Mouse (Mus musculus) spleen, adult 18-20 months (tissue): ENCODE measurements around the gene Galnt4.

Source experiments
- DNase-seq, 2 experiments: peaks; one replicate each; pipeline ENCODE4 v3.0.0; 2022; ENCODE audit warnings: mixed read lengths in 2 of 2

Galnt4 gene

DNA sequence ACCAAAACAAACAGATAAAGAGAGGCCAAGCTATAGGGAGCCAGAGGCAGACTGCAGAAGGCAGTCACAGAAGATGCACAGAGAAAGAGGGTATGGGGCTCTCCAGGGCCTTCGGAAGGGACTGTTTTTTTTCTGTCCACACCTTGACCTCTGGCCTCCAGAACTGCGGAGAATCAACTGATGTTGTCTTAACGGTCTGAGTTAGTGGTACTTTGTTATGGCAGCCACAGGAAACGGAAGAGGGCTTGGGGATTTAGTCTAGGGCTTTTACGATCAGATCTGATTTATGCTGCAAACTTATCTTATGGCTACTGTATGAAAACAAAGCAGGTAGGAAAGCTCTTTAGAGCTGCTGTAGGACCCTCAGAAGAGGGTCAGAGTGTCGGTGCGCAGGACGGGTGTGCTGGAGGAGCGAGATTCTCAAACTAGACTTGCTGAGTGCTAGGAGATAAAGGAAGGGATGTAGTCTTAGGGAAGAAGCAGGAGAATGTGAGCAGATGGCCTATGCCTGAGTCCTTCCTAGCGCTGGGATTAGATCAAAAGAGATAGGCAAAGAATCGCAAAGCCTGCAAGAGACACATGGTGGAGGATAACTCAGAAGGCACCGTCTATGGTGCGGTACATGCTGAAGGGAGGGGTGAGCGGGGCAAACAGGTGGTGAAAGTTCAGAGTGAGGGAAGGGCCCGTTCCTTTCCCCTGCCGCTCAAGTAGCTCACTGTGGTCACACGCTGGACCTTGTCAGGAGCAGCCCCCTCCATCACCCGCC lies 7.7 kb downstream of the Galnt4 start:
- DNase-seq, result no peak

GRCm38 (mm10) chr10:99116237-99116632 lies 8.3 kb downstream of the Galnt4 start:
- no peak for DNase-seq

GRCm38 (mm10) chr10:99116650-99117615 lies 9.0 kb downstream of the Galnt4 start:
- DNase-seq, result no peak

DNA sequence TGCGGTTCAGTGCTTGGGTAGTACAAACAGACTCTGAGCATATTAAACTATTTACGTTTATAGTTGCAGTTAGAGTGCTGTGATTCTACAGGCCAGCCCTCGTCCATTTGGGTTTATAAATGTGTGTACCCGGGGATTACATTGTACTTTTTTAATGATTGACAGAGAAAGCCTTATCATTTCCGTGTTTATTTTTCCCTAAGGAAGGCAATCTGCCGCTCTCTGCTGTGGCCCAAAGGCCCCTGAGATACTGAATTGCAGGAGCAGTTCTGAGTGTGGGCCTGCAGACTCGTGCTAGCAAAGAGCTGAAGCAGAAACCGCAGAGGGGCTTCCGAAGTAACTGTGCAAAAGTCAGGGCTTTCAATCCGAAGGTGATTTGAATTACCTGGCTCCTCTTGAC lies 9.9 kb downstream of the Galnt4 start:
- no peak for DNase-seq

DNA sequence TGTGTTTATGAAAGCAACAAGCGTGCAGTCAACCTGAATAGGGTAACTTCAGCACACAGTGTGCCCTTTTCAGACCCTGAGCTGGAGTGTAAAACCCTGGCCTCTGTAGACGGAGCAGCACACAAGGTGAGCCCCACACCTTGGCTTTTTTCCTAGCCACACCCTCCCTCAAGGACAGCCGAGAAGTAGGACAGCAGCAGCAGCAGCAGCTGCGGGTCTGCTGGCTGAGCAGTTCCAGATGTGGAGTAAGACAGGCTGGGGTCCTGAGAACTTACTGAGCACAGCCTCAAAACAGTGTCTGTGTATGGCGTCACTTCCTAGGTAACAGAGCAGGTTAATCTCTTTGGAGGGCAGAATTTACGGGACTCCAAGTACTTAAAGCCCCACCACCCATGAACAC lies 10.7 kb downstream of the Galnt4 start:
- no peak for DNase-seq

- DNase-seq, result no peak
Measured at GRCm38 (mm10) chr10:99119471-99119870, 11.5 kb downstream of the Galnt4 start.

GRCm38 (mm10) chr10:99126225-99126624 lies 18.3 kb downstream of the Galnt4 start, which contains the start of gene Phxr2:
Gene Phxr2 (minus strand): TSS chr10:99126325.
- no peak for DNase-seq

- DNase-seq, result peak; percentile 72 to 77
Measured at GRCm38 (mm10) chr10:99126954-99127353, 19.0 kb downstream of the Galnt4 start.

DNA sequence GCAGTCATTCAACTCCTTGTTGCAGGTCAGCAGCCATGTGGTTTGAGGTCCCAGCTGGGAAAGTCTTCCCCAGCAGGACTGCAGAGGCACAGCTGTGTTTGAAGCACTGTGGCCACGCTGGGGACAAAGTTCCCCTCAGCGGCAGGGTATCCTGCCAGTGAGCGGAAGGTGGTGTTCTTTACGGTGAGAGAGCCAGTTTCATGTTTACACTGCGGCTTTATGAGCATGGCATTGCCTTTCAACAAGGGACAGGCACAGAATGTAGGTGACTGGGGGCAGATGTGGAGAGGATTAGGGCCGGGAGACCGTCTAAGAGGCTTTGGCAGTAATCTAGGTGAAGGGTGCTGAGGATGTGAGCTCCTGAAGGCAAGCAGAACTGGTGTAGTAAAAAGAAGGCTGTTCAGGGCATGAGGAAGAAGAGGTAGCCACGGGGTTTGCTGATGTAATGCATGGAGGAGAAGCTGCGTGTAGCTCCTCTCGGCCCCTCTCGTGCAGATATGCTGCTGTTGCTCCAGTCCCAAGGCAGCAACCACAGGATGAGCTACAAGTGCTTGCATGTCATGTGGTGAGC lies 19.8 kb downstream of the Galnt4 start:
- peak; percentile 61 for DNase-seq

GRCm38 (mm10) chr10:99130611-99131010 lies 22.7 kb downstream of the Galnt4 start:
- DNase-seq, result peak in 1 of 2 experiments; percentile 34

DNA sequence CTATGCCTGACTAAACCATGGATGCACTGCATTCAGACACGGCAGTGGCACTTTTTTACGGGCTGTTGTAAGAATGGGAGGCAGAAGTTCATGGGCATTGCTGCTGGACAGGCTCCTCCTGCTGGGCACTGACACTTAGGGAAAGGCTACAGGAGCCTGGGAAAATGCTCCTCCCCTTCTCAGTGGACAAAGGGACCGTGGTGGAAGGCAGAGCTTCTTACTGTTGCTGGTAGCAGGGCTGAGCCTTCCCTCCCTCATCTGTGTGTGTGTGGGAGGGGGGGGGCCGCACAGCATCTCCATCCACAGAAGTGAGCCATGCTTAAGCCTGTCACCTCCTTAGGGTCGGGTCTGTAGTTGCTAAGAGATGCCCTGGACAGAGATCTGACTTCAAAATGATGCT lies 23.3 kb downstream of the Galnt4 start:
- DNase-seq, result no peak

DNA sequence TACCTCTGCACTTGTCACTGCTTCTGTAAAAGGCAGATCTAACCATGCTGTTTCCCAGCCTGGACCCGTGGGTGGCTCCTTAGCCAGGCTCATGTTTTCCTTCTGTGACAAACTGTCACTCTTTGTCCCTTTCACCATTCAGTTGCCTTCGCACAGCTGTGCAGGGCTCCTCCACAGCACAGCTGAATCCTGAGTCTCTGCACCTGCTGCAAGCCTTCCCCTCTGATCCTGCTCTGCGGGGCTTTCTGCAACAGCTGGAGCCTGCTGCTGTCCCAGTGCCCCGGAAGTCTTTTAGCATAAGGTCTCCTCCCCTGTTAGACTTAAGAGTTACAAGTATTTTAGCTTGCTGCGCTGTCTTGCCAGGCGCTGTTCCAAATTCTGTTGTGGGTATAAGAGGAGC lies 24.2 kb downstream of the Galnt4 start:
- peak in 1 of 2 experiments; percentile 34 for DNase-seq

DNA sequence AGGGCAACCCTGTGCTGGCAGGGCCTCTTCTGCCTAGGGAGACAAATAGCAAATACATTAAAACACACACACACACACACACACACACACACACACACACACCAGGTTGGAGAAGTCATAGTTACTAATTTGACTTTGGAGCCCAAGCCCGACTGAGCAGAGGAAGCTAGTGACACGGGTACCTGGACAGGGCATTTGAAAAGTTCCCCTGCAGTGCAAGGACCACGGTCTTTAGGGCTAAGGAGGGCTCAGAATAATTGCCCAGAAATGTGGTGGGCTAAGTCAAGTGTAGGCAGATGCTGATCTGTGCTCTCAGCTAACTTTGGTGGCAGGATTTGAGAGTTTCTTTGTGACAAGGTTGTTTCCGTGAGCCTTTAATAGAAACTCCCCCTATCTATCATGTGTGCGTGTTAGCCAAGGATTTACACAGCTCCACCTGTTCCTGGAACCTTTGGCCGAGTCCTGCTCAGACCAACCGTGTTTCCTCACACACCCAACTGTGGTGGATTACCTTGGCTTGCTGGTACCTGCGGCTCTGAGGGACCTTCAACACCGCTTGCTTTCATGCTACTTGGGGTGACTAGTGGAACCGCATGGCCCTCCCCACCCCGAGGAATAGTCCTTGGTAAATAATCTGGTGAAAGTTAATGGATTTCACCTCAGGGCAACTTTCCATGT lies 24.8 kb downstream of the Galnt4 start:
- DNase-seq, result no peak

GRCm38 (mm10) chr10:99133321-99133875 lies 25.4 kb downstream of the Galnt4 start:
- DNase-seq, result peak in 1 of 2 experiments; percentile 40

DNA sequence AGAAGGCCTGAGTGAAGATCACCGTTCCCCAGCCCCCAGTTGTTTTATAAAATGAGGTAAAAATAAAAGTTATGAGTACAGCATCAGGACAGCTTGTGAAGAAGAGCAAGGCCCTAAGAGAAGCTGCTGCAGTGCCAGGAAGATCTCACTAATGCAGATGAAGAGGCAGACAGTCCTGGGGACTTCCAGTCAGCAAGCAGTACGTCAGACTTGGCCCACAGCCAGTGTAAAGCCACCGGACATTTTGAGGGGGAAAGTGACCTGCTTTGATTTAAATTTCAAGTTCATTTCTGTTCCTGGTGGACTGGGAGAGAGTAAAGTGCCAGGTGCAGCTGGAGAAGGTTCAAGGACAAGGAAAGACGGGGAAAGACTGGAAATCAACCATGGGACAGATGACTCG lies 28.4 kb downstream of the Galnt4 start:
- no peak for DNase-seq

DNA sequence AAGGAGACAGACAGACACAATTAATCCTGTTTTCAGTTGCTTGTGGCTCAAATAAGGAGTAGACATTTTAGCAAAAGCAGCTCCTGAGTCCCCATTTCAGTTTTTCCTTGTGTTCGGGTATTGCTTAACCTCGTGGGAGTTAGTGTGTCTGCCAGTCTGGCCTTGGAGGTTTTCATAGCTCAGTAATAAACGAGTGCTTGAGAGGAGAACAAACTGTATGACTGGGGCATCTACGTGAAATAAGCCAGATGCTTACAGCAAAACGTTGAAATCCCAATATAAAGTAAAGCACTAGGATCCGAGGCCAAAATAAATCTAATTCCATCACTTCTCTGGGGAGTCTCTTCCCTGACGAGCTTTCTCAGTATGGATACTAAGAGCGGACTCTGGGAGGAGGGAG lies 37.7 kb downstream of the Galnt4 start:
- DNase-seq, result no peak

GRCm38 (mm10) chr10:99146596-99146995 lies 38.6 kb downstream of the Galnt4 start:
- DNase-seq, result no peak

DNA sequence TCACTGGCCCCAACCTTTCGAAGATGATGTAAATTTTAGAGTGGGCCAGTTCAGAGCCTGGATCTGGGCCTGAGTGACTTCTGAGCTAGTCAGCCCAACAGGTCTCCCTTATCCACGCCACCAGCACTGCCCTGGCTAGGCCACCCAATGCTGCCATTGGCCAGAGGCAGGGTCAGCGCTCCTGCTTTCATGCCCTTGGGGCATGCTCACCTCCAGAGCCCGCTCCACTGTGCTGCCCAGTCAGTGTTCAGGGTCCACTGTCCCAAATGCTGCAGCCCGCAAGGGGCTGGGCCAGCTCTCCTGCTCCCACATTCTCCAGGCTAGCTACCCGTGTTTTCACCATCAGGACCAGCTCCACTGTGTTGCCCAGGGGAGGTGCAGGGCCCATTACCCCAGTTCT lies 42.1 kb downstream of the Galnt4 start:
- no peak for DNase-seq

- DNase-seq, result no peak
Measured at GRCm38 (mm10) chr10:99151580-99151979, 43.6 kb downstream of the Galnt4 start.

DNA sequence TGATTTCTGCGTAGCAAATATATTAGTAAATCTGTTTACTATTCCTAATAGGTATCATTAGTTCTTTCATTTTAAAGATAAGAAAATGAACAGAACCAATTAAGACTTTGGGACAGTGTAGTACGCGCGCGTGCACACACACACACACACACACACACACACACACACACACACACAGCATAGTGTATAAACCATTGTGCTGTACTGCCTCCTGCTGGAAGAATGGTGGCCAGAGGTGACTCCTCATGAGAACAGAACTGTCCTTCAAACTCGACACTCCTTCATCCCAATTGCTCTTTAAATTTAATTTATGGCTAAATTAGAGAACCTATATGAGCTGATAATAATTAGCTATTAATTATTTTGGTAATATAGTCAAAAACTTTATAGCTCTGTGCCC lies 44.1 kb downstream of the Galnt4 start:
- DNase-seq, result peak in 1 of 2 experiments; percentile 64

DNA sequence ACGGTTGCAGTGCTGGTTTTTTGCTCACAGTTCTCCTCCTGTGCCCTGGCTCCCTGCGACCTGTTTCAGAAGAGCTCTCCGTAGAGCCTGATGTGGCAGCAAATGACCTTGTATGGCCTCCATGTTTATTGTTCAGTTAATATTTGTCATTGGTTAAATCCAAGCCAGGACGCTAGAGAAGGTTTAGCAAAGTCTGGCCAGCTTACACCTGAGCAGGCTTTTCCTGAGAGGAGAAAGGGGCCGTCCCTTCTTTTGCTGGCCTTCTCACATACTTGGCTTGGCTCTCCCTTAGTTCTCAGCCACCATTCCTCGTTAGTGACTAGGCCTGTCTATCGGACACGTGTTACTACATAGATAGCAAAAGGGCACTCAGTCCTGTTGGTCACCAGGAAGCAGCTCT lies 46.7 kb downstream of the Galnt4 start:
- no peak for DNase-seq

DNA sequence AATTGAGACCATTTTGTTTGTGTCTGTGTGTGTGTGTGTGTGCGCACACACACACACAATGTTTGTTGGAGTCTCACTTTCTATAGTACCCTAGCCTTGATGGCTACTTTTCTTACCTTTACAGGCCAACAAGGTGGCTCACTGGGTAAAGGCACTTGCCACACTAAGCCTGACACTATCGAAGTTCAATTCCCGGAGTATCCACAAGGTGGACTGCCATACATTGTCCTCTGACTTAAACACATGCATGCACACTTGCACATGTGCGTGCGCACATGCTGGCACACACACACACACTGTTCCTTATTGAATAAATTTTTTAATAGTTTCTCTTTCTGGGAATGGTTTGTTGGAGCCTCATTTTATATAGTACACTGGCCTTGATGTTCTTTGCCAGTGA lies 48.8 kb downstream of the Galnt4 start:
- DNase-seq, result no peak
